Mouse (Mus musculus): Measurements from ENCODE around the gene Dnaja3.

DNA sequence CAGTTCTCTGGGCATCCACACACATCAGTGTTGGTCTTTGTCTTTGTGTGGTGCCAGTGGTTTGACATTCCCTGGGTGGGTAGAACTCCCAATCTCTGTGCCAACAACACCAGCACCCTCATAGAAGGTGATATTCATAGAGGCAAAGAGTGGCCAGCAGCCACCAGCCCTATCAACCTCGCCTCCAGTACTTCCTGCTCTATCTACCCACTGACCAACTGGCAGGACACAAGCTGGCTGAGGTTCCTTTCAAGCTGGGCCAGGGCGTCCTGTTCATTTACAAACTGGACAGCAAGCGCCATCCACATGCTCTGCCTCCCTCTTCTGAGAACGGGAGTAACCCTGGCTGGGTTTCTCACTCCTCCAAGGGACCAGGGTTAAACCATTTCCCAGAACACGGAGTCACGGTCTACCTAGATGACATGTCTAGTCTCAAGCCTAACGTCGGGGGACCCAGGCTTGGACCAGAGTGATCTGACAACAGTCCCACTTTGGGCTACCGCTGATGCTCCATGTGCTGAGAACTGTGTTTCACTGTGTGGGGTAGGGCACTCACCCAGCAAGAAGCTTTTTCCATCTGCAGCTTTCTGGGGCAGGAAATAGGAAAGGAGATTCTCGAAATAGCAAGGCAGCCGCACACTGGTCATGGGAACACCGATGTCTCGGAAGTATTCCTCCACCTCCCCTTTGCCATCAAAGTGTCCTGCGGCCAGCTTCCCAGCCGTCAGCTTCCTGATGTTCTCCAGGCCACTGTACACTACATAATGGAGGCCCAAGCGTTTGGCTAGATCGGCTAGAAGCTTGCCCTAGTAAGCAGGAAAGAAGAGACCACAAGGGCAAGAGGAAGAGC, 74.3 kb downstream of the Dnaja3 start:
- TF ChIP-seq CTCF (conservative IDR thresholded peaks at IDR 0.05; ENCODE audit: insufficient read depth, insufficient read length, low read depth, low read length) (no peak), POLR2A (IDR thresholded peaks at IDR 0.05; ENCODE audit: low read depth, low read length) (no peak)

Data from kidney, adult 2 months (tissue).